Mouse (Mus musculus): ENCODE measurements at regions not wholly inside any gene's neighbourhood (a gene's known extent, or its start where the extent isn't known, plus 50 kb on each side); places are given as distances from the start of the nearest gene placed in this dataset.

DNA sequence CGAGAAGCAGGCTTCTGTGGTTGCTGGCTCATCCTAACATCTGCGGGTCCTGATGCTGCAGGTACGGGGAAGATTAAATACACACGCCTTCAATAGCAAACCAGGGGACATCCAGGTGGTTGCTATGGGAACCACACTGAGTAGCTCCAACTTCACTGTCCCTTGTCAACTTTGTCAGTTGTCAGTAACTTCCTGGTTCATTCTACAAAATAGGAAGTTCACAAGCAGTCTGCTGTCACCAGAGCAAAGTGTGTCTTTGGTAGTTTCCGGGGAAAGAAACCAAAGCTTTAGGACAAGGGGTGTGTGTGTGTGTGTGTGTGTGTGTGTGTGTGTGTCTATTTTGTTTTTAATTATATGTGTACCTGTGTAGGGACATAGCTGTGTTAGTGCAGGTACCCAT is 80.5 kb upstream of the Card11 start:
- Histone ChIP-seq H3K4me1 (ENCODE audit: control insufficient read depth in 2 of 2, insufficient read depth in 2 of 2, low read length in 2 of 2, poor library complexity in 1 of 2) (peaks cover 0 to 16% of the 10 kb centered on the region in 2 experiments; a peak in 2 of 4 replicates), H3K9ac (ENCODE audit: insufficient read depth, low read depth, low read length, poor library complexity, severe bottlenecking) (no peak overlapping the region), H3K4me3 (ENCODE audit: insufficient read depth in 1 of 2, low read depth in 1 of 2, low read length in 2 of 2, poor library complexity in 1 of 2, severe bottlenecking in 1 of 2) (no peak overlapping the region), H3K9me3 (ENCODE audit: control insufficient read depth, insufficient read depth, low read depth, low read length) (no peaks in the 10 kb centered on the region), H3K36me3 (ENCODE audit: control insufficient read depth, insufficient read depth, low read length, poor library complexity, severe bottlenecking) (no peaks in the 10 kb centered on the region), H3K27ac (ENCODE audit: insufficient read depth, low read depth, low read length, poor library complexity, severe bottlenecking) (no peak overlapping the region)
- DNase-seq (ENCODE audit: low read depth, low spot score): no peak
- in situ Hi-C loops (cut with MboI; ENCODE audit: low sequenced_read_pairs in 2 of 2, unreplicated experiment in 2 of 2): no loop called here
- TF ChIP-seq ZNF384 (IDR thresholded peaks at IDR 0.05; ENCODE audit: low read depth, low read length) (no peak), HCFC1 (IDR thresholded peaks at IDR 0.05; ENCODE audit: borderline replicate concordance, insufficient read depth, low read length) (no peak), ZC3H11A (IDR thresholded peaks at IDR 0.05; ENCODE audit: borderline replicate concordance, low read depth, low read length) (no peak), CHD2 (IDR thresholded peaks at IDR 0.05; ENCODE audit: low read depth, low read length) (no peak), MAFK (IDR thresholded peaks at IDR 0.05; ENCODE audit: insufficient read depth, low read depth, low read length) (no peak)

DNA sequence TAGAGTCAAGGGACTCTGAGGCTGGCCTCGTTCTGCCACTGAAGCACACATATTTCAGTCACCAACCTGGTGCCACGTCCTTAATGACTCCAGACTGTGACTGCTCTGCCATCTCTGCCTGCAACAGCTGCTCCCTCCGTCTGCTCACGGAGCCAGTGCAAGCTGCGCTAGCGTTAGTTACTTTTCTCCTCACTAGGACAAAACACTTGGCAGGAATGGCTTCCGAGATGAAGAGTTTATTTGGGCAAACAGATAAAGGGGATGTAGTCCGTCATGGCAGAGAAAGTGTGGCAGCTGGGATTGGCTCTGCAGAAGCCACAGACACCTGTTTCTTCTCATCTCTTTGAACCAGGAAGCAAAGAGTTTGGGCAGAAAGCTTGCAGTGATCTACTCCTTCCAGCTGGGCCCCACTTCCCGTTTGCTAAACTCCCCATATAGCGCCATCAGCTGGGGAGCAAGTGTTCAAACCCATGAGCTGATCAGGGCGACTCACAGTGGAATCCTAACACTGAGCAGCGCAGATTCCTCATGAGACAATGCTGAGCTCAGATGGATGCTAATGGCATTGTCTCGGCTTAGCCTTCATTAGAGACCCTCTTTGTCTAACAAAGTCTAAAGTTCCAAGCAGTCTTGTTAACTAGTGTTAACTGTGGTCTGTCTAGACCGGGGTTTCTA is 83.8 kb upstream of the Card11 start:
- peak overlapping the region; percentile 27; the same call in 1 of the 2 replicates for H3K27ac ChIP-seq (ENCODE audit: insufficient read depth, low read depth, low read length, poor library complexity, severe bottlenecking)

DNA sequence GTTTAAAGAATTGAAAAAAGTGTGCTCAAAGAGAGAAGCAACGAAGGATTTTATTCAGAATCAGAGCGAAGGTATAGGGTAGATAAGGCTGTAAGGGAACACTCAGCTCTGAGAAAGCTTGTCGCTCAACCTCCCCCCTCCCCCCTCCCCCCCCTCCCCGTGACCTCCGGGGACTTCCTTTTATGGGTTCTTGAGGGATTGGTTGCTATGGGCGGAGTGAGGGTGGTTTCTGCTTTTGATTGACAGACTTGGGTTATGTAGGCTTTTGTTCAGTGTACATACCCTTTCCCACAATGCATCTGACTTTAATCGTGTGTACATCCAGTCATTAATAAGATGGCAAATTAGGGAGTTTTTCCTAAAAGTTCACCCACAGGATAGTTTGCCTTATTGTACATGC is 84.4 kb upstream of the Card11 start:
- no peaks in the 10 kb centered on the region for H3K9me3 ChIP-seq (ENCODE audit: control insufficient read depth, insufficient read depth, low read depth, low read length)
- H3K4me3 ChIP-seq (ENCODE audit: insufficient read depth in 1 of 2, low read depth in 1 of 2, low read length in 2 of 2, poor library complexity in 1 of 2, severe bottlenecking in 1 of 2): no peak overlapping the region
- no peaks in the 10 kb centered on the region for H3K36me3 ChIP-seq (ENCODE audit: control insufficient read depth, insufficient read depth, low read length, poor library complexity, severe bottlenecking)
- H3K4me1 ChIP-seq (ENCODE audit: control insufficient read depth in 2 of 2, insufficient read depth in 2 of 2, low read length in 2 of 2, poor library complexity in 1 of 2): peaks cover 0 to 14% of the 10 kb centered on the region in 2 experiments; a peak in 2 of 4 replicates
- H3K9ac ChIP-seq (ENCODE audit: insufficient read depth, low read depth, low read length, poor library complexity, severe bottlenecking): no peak overlapping the region
- peak; percentile 28 for DNase-seq (ENCODE audit: low read depth, low spot score)
- TF ChIP-seq CHD2 (IDR thresholded peaks at IDR 0.05; ENCODE audit: low read depth, low read length) (no peak), HCFC1 (IDR thresholded peaks at IDR 0.05; ENCODE audit: borderline replicate concordance, insufficient read depth, low read length) (no peak)
- in situ Hi-C loops (cut with MboI; ENCODE audit: low sequenced_read_pairs in 2 of 2, unreplicated experiment in 2 of 2): no loop called here
- no peak overlapping the region for H3K27ac ChIP-seq (ENCODE audit: insufficient read depth, low read depth, low read length, poor library complexity, severe bottlenecking)

More for the DNA sequence above, 83.8 kb upstream of the Card11 start:
- Histone ChIP-seq H3K4me3 (ENCODE audit: insufficient read depth in 1 of 2, low read depth in 1 of 2, low read length in 2 of 2, poor library complexity in 1 of 2, severe bottlenecking in 1 of 2) (no peak overlapping the region; a peak in 2 of 4 replicates), H3K36me3 (ENCODE audit: control insufficient read depth, insufficient read depth, low read length, poor library complexity, severe bottlenecking) (no peaks in the 10 kb centered on the region), H3K9ac (ENCODE audit: insufficient read depth, low read depth, low read length, poor library complexity, severe bottlenecking) (peak overlapping the region; percentile 22; the same call in 1 of the 2 replicates), H3K4me1 (ENCODE audit: control insufficient read depth in 2 of 2, insufficient read depth in 2 of 2, low read length in 2 of 2, poor library complexity in 1 of 2) (peaks cover 0 to 14% of the 10 kb centered on the region in 2 experiments; a peak in 2 of 4 replicates), H3K9me3 (ENCODE audit: control insufficient read depth, insufficient read depth, low read depth, low read length) (no peaks in the 10 kb centered on the region)
- DNase-seq (ENCODE audit: low read depth, low spot score): peak; percentile 27
- TF ChIP-seq CHD2 (IDR thresholded peaks at IDR 0.05; ENCODE audit: low read depth, low read length) (no peak), MAFK (IDR thresholded peaks at IDR 0.05; ENCODE audit: insufficient read depth, low read depth, low read length) (no peak), ZC3H11A (IDR thresholded peaks at IDR 0.05; ENCODE audit: borderline replicate concordance, low read depth, low read length) (no peak), HCFC1 (IDR thresholded peaks at IDR 0.05; ENCODE audit: borderline replicate concordance, insufficient read depth, low read length) (no peak), ZNF384 (IDR thresholded peaks at IDR 0.05; ENCODE audit: low read depth, low read length) (no peak)
- in situ Hi-C loops (cut with MboI; ENCODE audit: low sequenced_read_pairs in 2 of 2, unreplicated experiment in 2 of 2): no loop called here

DNA sequence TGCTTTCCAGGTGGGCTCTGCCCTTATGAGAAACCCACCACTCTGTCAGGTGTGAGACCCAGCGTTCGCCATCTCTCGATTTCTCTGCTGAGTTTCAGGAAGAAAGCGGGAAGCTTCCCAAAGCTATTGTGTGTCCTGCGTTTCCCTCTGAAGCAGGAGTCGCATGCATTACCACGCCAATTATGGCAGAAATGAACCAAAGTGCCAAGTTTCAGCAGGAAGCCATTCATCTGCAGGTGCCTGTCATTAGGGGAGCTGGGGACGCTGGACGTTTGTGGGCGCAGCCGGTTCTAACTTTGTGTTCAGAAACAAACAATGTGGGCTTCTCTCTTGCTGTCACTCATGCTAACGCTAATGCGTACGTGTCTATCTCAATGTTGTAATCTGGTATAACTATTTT is 91.3 kb upstream of the Card11 start:
- no peak overlapping the region for H3K4me3 ChIP-seq (ENCODE audit: insufficient read depth in 1 of 2, low read depth in 1 of 2, low read length in 2 of 2, poor library complexity in 1 of 2, severe bottlenecking in 1 of 2)
- no peaks in the 10 kb centered on the region for H3K4me1 ChIP-seq (ENCODE audit: control insufficient read depth in 2 of 2, insufficient read depth in 2 of 2, low read length in 2 of 2, poor library complexity in 1 of 2)
- no peak overlapping the region for H3K9ac ChIP-seq (ENCODE audit: insufficient read depth, low read depth, low read length, poor library complexity, severe bottlenecking)
- in situ Hi-C loops (cut with MboI; ENCODE audit: low sequenced_read_pairs in 2 of 2, unreplicated experiment in 2 of 2): no loop called here
- H3K27ac ChIP-seq (ENCODE audit: insufficient read depth, low read depth, low read length, poor library complexity, severe bottlenecking): no peak overlapping the region
- no peaks in the 10 kb centered on the region for H3K36me3 ChIP-seq (ENCODE audit: control insufficient read depth, insufficient read depth, low read length, poor library complexity, severe bottlenecking)
- TF ChIP-seq CHD2 (IDR thresholded peaks at IDR 0.05; ENCODE audit: low read depth, low read length): no peak
- TF ChIP-seq HCFC1 (IDR thresholded peaks at IDR 0.05; ENCODE audit: borderline replicate concordance, insufficient read depth, low read length): no peak
- TF ChIP-seq ZNF384 (IDR thresholded peaks at IDR 0.05; ENCODE audit: low read depth, low read length): no peak
- TF ChIP-seq ZC3H11A (IDR thresholded peaks at IDR 0.05; ENCODE audit: borderline replicate concordance, low read depth, low read length): no peak
- DNase-seq (ENCODE audit: low read depth, low spot score): no peak
- H3K9me3 ChIP-seq (ENCODE audit: control insufficient read depth, insufficient read depth, low read depth, low read length): no peaks in the 10 kb centered on the region

DNA sequence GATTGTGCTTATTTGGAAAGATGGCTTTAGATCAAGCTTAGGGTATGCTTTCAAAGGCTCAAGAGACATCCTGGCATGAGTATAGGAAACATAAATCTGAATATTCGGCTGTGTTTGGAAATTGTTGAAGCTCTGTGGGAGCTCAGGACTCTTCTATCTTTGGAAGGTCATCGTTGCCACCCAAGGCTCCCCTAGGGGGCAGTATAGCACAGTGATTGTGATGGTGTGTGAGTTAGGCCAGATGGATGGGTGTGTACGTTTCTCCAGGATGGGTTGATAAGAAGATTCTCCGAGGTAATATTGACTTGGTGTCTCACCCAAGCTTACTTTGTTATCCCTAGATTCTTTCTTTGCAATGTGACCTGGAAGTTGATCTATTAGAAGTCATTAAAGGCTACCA is 93.3 kb upstream of the Card11 start:
- H3K4me1 ChIP-seq (ENCODE audit: control insufficient read depth in 2 of 2, insufficient read depth in 2 of 2, low read length in 2 of 2, poor library complexity in 1 of 2): no peaks in the 10 kb centered on the region
- TF ChIP-seq ZNF384 (IDR thresholded peaks at IDR 0.05; ENCODE audit: low read depth, low read length) (no peak), CHD2 (IDR thresholded peaks at IDR 0.05; ENCODE audit: low read depth, low read length) (no peak), HCFC1 (IDR thresholded peaks at IDR 0.05; ENCODE audit: borderline replicate concordance, insufficient read depth, low read length) (no peak), MAFK (IDR thresholded peaks at IDR 0.05; ENCODE audit: insufficient read depth, low read depth, low read length) (no peak), ZC3H11A (IDR thresholded peaks at IDR 0.05; ENCODE audit: borderline replicate concordance, low read depth, low read length) (no peak)
- no peak overlapping the region for H3K27ac ChIP-seq (ENCODE audit: insufficient read depth, low read depth, low read length, poor library complexity, severe bottlenecking)
- in situ Hi-C loops (cut with MboI; ENCODE audit: low sequenced_read_pairs in 2 of 2, unreplicated experiment in 2 of 2): no loop called here
- H3K9me3 ChIP-seq (ENCODE audit: control insufficient read depth, insufficient read depth, low read depth, low read length): no peaks in the 10 kb centered on the region
- no peak overlapping the region for H3K9ac ChIP-seq (ENCODE audit: insufficient read depth, low read depth, low read length, poor library complexity, severe bottlenecking)
- H3K4me3 ChIP-seq (ENCODE audit: insufficient read depth in 1 of 2, low read depth in 1 of 2, low read length in 2 of 2, poor library complexity in 1 of 2, severe bottlenecking in 1 of 2): no peak overlapping the region
- DNase-seq (ENCODE audit: low read depth, low spot score): peak; percentile 38
- no peaks in the 10 kb centered on the region for H3K36me3 ChIP-seq (ENCODE audit: control insufficient read depth, insufficient read depth, low read length, poor library complexity, severe bottlenecking)

All from ES-E14 (cell line).